Comparison of ENCODE assay signal across 16 mouse cellular contexts in genomic region chr12:31283131-31283530, GRCm38 (mm10). TPM values are rescaled to one million over a fixed set of nuclear protein-coding genes. Genes with fewer than 3 reads are reported as not detected.
"Had no signal": no experiment of that assay in that cellular context is flagged by ENCODE, and none has a peak within 500 bp of the region (broad histone marks: within the 10 kb centered on the region; RNA-seq: fewer than 3 reads in every experiment).

No protein-coding gene starts in this region.

- H3K9me3 ChIP-seq: limb, embryonic 15.5 days; megakaryocyte, embryonic 14.5 days; midbrain, embryonic 15.5 days; neural tube, embryonic 12.5 days had no signal

- H3K4me2 ChIP-seq: limb, embryonic 15.5 days; midbrain, embryonic 11.5 days; midbrain, embryonic 15.5 days; neural tube, embryonic 12.5 days had no signal

- ATAC-seq: hindbrain, postnatal 0 days; midbrain, embryonic 15.5 days had no signal

- H3K27me3 ChIP-seq: limb, embryonic 15.5 days; midbrain, embryonic 15.5 days; neural tube, embryonic 12.5 days had no signal

- H3K4me1 ChIP-seq: megakaryocyte, embryonic 14.5 days; neural tube, embryonic 12.5 days had no signal

- DNase-seq: kidney, adult 11 months; layer of hippocampus, adult 9-11 months; layer of hippocampus, postnatal 36 days; lung, adult 2 months; lung, postnatal 4 days; thymus, adult 2 months; thymus, postnatal 25 days had no signal

- H3K36me3 ChIP-seq: midbrain, embryonic 15.5 days; neural tube, embryonic 12.5 days had no signal

- H3K4me3 ChIP-seq: limb, embryonic 15.5 days; megakaryocyte, embryonic 14.5 days; midbrain, embryonic 15.5 days; neural tube, embryonic 12.5 days had no signal

- H3K9ac ChIP-seq: limb, embryonic 15.5 days; midbrain, embryonic 15.5 days; neural tube, embryonic 12.5 days had no signal

- H3K27ac ChIP-seq: hindbrain, postnatal 0 days; limb, embryonic 15.5 days; midbrain, embryonic 15.5 days; neural tube, embryonic 12.5 days had no signal

RNA-seq across cellular contexts. Expression of gene Gm6993, which starts 42.6 kb away (rescaled TPM):
- polyA plus RNA-seq: hindbrain, postnatal 0 days; intestine, embryonic 14.5 days; limb, embryonic 11.5 days; limb, embryonic 15.5 days; lung, adult 2 months; midbrain, embryonic 11.5 days; midbrain, embryonic 15.5 days; neural tube, embryonic 12.5 days; testis, adult 2 months; thymus, adult 2 months had no signal
